Mouse (Mus musculus) left cerebral cortex, postnatal 4 days (tissue): Measurements from ENCODE around the gene Clec16a. TPM values are rescaled to one million over a fixed set of nuclear protein-coding genes. Genes with fewer than 3 reads are reported as not detected.

ENCODE experiments used
- DNase-seq: peaks from one replicate; pipeline ENCODE4 v3.0.0-alpha.2; 2022
- intact Hi-C: fragments of 180-260 bp; cut with DNase I; formaldehyde crosslinking; loops from one replicate; pipeline ENCODE4 v1.15.1; 2025
- total RNA-seq, 2 experiments: library from RNA; stranded (reverse); gene quantifications; 2 replicates each; pipeline ENCODE4 v1.2.3; 2021

The Clec16a gene
- total RNA-seq, 2 experiments from 2014 or later, result 59.0 to 66.1 TPM

DNA sequence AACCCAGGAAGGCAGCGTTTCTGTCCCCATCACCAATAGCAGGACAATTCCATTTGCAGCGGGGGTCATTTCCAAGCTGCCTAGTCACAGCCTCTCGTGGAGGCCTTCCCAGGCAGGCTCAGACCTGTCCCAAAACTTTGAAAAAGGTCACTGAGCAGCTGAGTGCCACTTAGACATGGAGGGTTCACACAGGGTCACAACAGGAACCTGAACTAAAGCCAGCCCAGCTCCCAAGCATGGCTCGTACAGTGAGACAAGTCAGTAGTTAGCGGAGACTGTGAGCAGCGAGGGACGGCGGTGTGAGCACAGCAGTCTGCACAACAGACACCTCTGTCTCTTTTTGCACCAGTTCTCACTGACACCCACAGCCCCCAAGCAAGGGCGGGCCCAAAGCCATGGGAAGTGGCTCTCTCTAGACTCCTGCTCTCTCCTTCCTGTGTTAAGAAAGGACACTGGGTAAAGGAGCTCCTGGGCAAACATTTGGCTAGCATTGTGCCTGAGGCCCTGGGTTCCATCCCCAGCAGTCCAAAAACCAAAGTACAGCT lies 194.8 kb downstream of the Clec16a start:
- DNase-seq, result no peak
- intact Hi-C loops, result no loop called here

DNA sequence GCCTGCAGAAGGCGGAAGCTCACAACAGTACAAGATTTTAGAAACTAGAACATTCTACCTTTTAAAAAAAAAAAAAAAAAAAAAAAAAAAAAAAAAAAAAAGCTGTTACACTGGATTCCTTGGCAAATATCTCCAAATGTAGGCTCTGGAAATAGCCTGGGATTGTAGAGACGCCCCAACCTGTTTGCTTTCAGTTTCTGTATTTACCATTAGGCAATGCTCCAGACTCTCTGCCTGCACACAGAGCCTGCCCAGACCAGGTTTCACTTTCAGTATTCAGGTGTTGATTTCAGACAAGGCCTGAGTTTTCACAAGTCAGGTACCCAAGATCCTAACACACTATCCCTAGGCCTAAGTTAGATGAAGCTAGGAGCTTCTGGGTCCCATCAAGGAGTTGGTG lies 195.9 kb downstream of the Clec16a start:
- intact Hi-C loops, result no loop called here
- no peak for DNase-seq

DNA sequence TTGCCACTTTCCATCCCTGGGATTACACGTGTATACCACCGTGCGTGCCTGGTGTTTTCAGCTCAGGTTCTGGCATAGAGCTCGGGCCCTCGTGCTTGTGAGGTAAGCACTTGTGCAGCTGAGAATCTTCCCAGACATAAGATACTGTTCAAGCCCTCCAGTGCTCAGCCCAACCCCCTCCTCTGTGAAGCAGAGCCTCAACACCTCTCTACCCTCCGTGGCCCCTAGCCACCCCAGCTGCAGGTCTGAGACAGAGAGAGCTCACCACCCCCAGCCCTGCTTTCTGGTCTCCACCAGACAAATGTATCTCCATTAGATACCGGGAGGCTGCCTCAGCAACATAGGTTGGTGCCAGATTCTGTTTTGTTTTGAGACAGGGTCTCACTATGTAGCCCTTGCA lies 204.1 kb downstream of the Clec16a start:
- intact Hi-C loops, result no loop called here
- no peak for DNase-seq

DNA sequence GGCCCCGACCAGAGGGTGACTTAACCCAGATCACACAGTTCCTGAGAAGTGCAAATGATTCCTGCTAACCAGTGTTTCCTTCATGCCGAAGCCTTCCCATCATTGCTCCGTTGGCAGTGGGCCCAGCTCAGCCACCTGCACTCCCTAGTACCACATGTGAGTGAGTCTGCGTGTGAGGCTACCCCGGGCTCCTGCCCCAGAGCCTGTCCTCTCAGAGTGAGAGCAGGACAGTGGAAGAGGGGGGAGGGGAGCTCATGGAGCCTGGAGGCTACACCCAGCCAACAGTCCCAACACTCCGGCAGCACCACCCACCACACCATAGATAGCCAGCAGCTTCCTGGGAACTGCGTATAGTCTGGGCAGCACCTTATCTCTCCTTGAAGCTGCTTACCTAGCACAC lies 204.7 kb downstream of the Clec16a start:
- intact Hi-C loops, result no loop called here
- DNase-seq, result peak; percentile 78

DNA sequence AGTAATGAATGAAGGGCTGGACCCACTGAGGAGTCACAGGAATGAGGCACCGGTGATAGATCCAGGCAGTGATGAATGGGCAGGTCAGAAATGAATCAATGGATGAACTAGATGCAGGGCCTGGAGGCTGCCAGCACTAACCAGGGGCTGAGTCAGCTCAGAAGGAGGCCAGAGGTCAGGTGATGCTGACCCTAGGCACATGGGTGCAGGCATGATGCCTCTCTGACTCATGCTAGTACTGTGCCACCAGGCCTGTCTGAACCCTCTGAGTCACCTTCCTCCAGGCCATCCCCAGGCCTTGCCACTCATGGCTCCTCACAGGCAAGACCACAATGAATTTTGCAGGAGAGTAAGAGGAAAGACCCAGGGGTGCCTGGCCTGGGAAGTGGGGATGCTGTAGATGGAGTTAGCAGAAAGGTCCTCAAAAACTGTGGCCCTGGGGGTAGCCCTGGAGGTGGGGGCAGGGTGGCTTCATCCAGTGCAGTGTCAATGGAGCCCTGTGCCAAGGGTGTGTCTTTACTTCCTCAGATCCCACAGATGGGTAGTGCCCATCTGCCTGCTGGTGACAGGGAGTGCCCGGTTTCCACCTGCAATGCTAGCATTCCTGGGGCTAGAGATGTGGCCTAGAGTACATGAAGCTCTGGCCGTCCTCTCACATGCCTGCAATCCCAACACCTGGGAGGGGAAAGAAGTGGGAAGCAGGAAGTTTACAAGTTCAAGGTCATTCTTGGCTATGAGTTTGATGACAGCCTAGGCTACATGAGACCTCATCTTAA lies 209.6 kb downstream of the Clec16a start:
- intact Hi-C loops, result no loop called here
- no peak for DNase-seq

DNA sequence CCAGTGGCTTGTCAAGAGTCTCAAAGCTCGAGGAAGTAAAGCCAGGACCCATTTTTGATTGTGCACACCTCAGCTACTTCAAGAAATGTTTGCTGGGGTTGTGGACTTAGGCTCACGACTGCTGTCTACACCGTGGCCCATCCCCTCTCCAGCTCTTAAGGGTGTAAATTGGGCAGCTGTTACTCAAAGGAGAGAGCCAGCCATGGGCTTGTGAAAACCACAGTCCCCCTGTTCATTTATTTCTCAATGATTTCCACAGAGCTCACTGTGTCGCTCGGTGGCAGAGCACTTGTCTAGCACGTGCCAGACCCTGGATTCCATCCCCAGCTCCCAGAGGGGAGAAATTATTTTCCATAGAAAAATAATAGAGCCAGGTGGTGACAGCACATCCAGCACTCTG lies 211.0 kb downstream of the Clec16a start:
- DNase-seq, result no peak
- intact Hi-C loops, result no loop called here

DNA sequence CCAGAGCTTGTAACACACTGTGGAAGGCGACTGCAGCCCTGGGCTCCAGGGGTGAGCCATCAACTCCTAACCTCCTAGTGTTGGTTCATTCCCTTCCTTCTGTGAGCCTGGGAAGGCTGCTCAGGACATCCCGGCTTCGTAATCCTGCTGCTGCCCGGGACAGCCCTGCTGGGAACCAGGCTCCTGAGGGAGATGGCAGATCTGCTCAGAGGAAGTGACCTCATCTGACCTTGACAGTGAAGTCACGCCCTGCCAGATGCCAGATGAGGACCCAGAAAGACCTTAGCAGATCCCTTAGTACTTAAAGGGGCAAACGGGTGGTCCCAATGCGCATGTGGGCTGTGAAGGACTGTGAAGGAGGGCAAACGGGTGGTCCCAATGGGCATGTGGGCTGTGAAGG lies 216.0 kb downstream of the Clec16a start:
- intact Hi-C loops, result no loop called here
- no peak for DNase-seq

DNA sequence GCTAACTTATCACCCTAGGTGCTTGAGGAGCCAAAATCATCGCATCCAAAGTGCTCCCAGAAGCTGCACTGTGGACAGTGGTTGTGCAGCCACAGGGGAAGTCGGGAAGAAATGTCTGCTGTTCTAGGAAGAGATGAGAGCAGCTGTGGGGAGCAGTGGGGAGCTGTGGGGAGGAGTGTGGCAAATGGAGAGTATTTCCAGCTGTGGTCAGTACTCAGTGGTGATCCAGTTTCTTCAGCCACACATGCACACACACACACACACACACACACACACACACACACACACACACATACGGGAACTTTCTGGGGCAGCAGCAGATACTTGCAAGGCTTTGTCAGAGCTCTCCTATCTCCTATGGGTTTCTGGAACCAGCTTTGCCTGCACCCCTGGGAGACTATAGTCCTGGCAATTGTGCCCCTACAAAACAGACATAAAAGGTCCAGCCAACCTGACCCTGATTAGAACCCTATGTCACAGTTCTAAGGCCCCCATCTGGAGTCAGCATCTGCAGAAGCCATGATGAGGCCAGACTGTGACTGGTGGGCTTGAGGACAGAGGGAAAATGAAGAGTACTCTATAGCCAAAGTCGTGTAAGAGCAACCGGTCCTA lies 217.5 kb downstream of the Clec16a start:
- intact Hi-C loops, result no loop called here
- DNase-seq, result no peak

DNA sequence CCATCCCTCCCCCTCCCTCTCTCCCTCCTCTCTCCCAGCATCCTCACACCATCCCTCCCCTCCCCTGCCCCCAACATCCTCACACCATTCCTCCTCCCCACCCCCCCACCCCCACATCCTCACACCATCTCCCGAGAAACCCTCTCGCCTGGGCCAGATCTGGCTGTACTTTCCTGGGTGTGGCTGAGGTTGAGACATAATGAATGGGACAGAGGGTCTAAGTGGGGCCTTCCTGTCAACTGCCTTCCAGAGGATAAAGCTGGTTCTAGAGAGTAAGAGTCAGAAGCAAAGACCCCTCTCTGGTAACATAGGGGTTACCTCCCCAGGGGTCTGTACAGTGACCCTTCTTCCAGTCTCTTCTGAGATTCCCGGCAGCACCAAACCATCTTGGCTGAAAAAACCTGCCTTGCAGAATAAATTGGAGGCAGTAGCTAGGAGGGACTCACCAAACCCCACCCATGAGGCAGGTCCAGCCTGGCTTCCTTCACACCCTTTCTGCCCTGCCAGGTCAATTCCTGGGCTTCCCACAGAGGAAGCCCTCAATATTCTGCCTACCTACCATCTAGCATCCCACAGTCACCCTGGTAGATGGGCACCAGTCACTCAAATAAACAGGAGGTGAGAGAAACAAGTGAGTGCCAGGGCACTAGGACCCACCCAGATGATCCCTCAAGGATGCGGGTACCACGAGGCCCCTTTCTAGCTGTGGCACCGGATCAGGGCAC lies 218.6 kb downstream of the Clec16a start:
- intact Hi-C loops, result no loop called here
- DNase-seq, result no peak

DNA sequence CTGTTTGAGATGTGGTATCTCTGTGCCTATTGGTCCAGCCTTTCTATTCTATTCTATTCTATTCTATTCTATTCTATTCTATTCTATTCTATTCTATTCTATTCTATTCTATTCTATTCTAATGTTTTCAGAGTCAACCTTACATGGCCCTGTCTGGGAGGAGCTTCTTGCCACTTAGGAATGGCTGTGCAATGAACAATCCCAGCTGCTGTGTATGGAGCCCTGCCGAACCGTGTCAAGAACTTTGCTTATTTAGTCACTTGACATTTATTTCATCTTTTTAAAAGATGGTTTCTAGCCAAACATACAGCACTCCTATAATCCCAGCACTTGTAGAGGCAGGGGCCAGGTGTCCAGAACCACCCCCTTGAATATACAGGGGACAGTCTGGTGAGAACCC lies 219.2 kb downstream of the Clec16a start:
- DNase-seq, result no peak
- intact Hi-C loops, result no loop called here

DNA sequence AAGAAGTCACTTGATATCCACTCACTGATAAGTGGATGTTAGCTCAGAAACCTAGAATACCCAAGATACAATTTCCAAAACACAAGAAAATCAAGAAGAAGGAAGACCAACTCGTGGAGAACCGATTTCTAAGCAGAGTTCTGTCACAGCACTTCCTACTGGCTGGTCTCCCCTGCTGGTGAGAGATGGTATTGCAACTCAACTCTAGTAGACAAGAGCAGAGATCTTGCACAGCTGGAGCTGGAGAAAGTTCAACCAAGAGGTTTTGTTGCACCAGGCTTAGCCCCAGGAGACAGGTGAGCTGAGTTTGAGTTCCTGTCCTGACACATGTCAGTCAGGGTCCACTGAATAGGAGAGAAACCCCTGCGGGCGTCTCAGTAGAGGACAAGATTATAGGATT lies 222.0 kb downstream of the Clec16a start:
- intact Hi-C loops, result no loop called here
- DNase-seq, result peak; percentile 67

DNA sequence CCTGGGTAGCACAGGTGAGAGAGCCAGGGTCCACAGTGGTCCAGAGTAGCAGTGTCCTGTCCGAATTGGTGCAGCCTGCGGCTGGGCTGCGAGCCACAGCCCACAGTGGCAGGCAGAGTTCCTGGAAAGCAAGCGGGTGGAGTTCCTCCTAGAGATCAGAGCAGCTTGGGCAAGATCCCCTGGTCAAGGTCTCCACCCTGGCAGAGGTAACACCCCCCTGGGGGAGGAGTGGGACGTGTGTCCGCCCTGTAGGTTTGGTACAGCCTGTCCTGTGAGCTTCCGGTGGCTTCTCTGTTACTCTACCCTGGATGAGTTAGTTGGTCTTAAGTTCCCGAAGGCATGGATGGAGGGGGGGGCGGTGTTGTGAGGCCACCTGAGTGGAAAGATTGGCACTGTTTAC lies 223.7 kb downstream of the Clec16a start:
- no peak for DNase-seq
- intact Hi-C loops, result no loop called here

DNA sequence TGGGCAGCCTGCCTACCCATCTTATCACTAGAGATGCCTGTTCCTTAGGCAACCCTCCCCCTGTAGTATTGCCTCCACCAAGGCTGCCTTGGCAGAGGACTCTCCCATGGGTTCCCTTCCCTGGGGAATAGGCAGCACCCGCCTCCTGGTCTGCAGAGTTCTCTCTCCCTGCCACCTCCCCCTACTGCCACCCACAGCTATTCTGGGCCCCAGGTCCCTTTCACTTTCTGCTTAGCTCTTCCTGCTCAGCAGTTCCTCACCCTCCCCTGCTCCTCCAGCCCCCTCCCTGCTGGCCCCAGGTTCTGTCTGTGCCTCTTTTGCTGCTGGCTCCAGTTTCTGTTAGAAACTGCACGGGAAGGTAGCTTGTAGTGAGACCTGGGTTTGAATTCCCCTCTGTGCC lies 224.5 kb downstream of the Clec16a start:
- intact Hi-C loops, result no loop called here
- no peak for DNase-seq

DNA sequence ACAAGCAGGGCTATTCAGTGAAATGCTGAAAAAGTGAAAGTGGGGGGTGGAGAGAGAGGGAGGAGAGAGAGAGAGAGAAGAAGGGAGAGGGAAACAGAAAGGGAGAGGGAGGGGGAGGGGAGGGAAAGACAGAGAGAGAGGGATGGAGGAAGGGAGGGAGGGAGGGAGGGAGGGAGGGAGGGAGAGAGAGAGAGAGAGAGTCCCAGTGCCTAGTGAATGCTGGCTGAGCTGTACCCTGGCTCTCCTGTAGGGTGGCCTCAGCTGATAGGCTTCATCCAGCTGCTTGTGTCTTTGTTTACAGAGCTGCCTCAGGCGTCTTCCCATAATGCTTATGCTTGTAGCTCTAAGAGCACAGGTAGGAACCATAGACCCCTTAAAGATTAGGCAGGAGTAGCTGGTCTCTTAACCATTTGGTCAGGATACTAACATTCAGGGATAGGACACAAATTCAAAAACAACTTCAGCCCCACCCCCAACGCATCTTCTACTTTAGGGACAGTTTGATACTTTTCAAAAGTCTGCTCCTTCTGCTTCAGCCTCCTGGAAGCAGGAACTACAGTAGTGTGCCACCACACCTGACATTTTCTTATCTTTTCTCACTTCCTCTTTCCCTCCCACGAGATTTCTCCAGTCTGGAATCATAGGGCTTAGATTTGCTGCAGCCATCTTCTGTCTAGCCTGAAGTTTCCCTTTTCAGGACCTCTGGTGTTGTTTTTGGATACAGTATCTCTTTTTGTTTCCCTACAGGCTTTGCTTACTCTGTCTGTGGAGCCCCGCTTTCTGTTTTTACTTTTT lies 225.6 kb downstream of the Clec16a start:
- no peak for DNase-seq
- intact Hi-C loops, result no loop called here

DNA sequence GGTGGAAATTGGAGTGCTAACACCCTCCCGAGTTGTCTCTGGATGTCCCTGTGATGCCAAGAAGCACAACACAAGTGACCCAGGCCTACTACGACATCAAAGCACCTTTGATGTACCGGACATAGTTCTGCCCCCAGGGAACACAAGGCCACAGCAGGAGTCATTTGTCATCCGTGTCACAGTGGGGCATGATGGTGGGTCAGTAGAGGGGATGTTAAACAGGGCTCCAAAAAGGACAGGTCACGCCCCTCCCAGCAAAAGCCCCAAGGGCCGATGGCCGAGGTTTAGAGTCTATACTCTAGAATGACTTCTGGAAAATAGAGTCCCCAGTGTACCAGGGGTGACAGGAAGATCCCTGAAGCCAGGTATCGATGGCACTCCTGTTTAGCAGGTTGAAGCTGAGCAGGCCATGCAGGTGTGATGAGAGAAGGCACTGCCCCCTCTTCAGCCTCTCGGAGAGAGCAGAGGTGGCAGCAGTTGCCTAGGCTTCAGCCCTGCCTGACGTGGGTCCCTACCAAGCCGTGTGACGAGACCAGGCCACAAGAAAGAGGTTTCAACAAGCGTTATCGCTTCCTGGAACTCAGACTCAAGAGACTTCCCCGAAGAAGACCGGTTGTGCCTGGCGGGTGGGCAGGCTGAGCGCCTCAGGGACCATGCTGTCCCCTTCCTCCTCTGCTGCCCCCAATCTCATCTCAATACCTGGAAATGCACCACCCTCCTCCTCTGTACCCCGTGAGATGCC lies 226.8 kb downstream of the Clec16a start:
- intact Hi-C loops, result no loop called here
- no peak for DNase-seq

DNA sequence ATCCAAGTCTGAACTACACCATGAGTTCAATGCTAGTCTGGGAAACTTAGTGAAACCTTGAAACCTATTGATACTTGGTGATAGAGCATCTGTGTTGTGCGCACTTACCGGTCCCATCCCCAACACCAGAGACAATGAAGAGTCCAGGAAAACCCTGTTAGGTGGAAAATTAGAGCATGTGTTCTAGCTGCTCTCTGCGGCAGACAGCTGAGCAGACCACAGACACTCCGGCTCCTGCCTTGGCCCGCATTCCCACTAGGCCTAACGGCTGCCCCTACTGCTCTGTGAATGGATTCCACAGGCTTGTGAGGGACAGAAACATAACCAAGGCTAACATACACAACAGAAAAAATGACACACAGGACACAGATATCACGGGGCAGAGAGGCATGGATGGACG lies 228.4 kb downstream of the Clec16a start:
- intact Hi-C loops, result no loop called here
- no peak for DNase-seq

DNA sequence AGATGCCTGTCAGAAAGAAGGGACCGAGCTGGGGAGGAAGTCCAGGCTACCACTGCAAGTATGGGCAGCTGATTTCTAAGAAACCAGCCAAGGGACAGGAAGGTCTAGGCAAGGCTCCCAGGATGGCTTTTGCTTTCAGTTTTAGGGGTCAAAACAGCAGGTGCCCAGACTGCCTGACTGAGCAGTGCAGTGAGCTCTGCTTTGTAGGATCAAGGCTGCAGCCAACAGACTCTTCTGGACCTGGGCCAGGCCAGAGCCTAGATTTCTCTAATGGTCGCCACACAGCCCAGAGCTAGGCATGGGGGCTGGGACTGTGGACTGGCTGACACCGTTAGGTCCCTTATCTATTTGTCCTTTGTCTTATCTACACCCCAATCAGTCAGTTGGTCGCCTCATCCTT lies 229.6 kb downstream of the Clec16a start:
- intact Hi-C loops, result no loop called here
- DNase-seq, result no peak

DNA sequence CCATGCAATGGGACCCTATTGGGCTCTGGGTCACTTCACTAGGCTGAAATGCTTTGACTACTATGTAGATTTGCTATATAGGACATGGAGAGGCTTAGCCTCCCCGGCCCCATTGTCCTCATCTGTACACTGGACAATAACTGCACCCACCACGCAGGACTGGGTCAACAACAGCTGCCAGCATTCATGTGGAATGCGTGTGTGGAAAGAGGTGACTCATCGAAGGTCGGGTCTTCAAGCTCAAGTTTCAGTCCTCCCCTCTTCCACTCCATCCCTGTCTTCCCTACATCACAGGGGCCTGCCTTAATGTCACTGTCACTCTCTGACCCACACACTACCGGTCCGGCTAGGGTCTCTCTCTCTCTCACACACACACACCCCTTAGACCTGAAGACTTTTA lies 231.2 kb downstream of the Clec16a start:
- no peak for DNase-seq
- intact Hi-C loops, result no loop called here

DNA sequence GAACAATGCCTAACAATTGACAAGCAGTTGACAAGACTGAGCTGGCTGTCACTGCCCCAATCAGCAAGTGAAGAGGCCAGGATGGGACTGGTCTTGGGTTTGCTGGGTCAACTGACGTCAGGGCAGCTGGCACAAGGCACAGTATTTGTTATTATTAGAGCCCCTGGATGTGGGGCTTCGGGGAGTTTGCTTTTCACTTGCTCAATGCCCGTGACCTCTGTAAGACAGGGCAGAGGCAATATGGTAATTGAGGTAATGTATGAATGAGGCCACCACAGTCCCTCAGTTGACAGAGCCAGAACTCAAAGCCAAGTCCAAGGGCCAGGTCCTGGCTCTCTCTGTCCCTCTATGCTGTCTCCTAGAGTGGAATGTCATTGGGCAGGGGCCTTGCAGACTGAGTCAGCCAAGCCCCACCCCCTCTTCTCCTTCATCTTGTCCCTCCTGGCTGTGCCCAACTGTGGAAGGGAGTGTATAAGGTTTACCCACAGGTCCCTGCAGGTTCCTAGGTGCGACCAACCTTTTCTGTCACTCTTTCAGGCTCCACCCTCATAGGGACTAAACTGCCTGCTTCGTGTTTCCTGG lies 232.5 kb downstream of the Clec16a start:
- intact Hi-C loops, result no loop called here
- no peak for DNase-seq

DNA sequence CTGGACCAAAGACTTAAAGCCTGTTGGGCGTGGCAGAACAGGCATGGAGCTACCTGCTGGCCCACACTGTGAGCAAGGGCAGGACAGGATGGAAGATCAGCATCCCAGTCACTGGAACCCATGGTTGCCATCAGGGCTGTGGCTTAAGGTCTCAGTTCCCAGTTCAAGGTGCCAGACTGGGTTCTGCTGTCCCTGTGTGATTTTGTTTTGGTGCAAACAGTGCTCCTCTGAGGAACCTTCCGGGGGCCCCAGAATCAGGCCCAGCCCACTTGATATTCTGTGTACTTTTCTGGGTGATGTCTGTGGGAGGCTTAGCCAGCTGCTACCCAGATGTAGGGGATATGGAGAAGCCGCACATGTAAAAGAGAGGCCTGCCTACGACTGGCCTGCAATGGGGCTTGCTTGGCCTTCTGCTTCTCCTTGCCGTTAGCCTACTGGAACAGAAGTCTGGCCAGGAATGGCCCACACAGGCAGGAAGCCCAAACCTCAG lies 235.5 kb downstream of the Clec16a start:
- DNase-seq, result no peak

More for the DNA sequence above, 235.5 kb downstream of the Clec16a start:
- intact Hi-C loops, result loop anchor here (10.0 kb wide), 1 partner anchor 116 kb away; no protein-coding TSS in a partner anchor
